Mouse (Mus musculus): ENCODE results near the gene Olfr610. TPM values are rescaled to one million over a fixed set of nuclear protein-coding genes. Genes with fewer than 3 reads are reported as not detected.

Gene Olfr610
- polyA plus RNA-seq, 1 experiment = not detected

GRCm38 (mm10) chr7:103469577-103469976 is 42.3 kb downstream of the Olfr610 start, which contains the start of gene Olfr608:
Gene Olfr608 (plus strand): TSS chr7:103469877.
- Histone ChIP-seq H3K27me3 (ENCODE audit: control insufficient read depth, insufficient read depth, low read length, poor library complexity, severe bottlenecking) (no peaks in the 10 kb centered on the region), H3K36me3 (ENCODE audit: control insufficient read depth, insufficient read depth, low read length, poor library complexity, severe bottlenecking) (no peaks in the 10 kb centered on the region), H3K9ac (ENCODE audit: low read depth, poor library complexity, severe bottlenecking) (no peak within 1 kb of the TSS), H3K4me1 (ENCODE audit: control insufficient read depth, insufficient read depth, low read length) (no peaks in the 10 kb centered on the region), H3K4me3 (ENCODE audit: low read depth, low read length) (no peak within 1 kb of the TSS), H3K27ac (ENCODE audit: insufficient read depth, low read length) (no peak within 1 kb of the TSS), H3K9me3 (replicated peaks; ENCODE audit: control insufficient read depth, insufficient read depth, low read length, poor library complexity, severe bottlenecking) (no peaks in the 10 kb centered on the region)
- TF ChIP-seq EP300 (IDR thresholded peaks at IDR 0.05; ENCODE audit: insufficient read depth, low read depth, low read length) (no peak), POLR2A (IDR thresholded peaks at IDR 0.05; ENCODE audit: insufficient read depth, low read length) (no peak), CTCF (IDR thresholded peaks at IDR 0.05; ENCODE audit: low read depth, low read length) (no peak)

DNA sequence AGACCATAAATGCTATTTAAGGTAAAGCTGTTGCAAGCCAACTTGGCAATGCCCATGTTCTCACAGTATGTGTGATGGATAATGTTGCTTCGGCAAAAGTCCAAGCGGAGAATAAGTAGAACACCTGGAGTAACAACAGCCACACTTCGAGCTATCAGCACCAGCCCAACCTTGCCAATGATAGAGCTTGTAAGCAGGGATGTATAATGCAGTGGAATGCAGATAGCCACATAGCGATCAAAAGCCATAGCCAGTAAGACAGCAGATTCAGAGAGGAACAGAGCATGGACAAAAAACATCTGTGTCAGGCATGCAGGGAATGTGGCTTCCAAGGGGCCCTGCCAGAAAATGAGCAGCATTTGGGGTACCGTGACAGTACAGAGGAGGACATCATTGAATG is 51.3 kb downstream of the Olfr610 start:
- Histone ChIP-seq H3K4me3 (ENCODE audit: low read depth, low read length) (no peak overlapping the region), H3K27me3 (ENCODE audit: control insufficient read depth, insufficient read depth, low read length, poor library complexity, severe bottlenecking) (no peaks in the 10 kb centered on the region), H3K9ac (ENCODE audit: low read depth, poor library complexity, severe bottlenecking) (no peak overlapping the region), H3K36me3 (ENCODE audit: control insufficient read depth, insufficient read depth, low read length, poor library complexity, severe bottlenecking) (no peaks in the 10 kb centered on the region), H3K9me3 (replicated peaks; ENCODE audit: control insufficient read depth, insufficient read depth, low read length, poor library complexity, severe bottlenecking) (no peaks in the 10 kb centered on the region), H3K27ac (ENCODE audit: insufficient read depth, low read length) (no peak overlapping the region), H3K4me1 (ENCODE audit: control insufficient read depth, insufficient read depth, low read length) (no peaks in the 10 kb centered on the region)
- TF ChIP-seq EP300 (IDR thresholded peaks at IDR 0.05; ENCODE audit: insufficient read depth, low read depth, low read length) = no peak
- no peak for TF ChIP-seq CTCF (IDR thresholded peaks at IDR 0.05; ENCODE audit: low read depth, low read length)
- no peak for TF ChIP-seq POLR2A (IDR thresholded peaks at IDR 0.05; ENCODE audit: insufficient read depth, low read length)

Other genes starting within 250 kb of the Olfr610 start
- not detected in 2 replicates for gene Olfr596, start 206.5 kb downstream of the Olfr610 start, polyA plus RNA-seq (2011; ENCODE audit: insufficient read depth, insufficient read length, low read depth, missing spikeins)
- gene Olfr597, start 195.8 kb downstream of the Olfr610 start, polyA plus RNA-seq (2011; ENCODE audit: insufficient read depth, insufficient read length, low read depth, missing spikeins) = not detected in 2 replicates
- gene Olfr598, start 188.6 kb downstream of the Olfr610 start, polyA plus RNA-seq (2011; ENCODE audit: insufficient read depth, insufficient read length, low read depth, missing spikeins) = not detected in 2 replicates
- not detected in 2 replicates for gene Olfr599, start 176.2 kb downstream of the Olfr610 start, polyA plus RNA-seq (2011; ENCODE audit: insufficient read depth, insufficient read length, low read depth, missing spikeins)
- gene Olfr600, start 162.5 kb downstream of the Olfr610 start, polyA plus RNA-seq (2011; ENCODE audit: insufficient read depth, insufficient read length, low read depth, missing spikeins) = not detected in 2 replicates
- gene Olfr601, start 149.5 kb downstream of the Olfr610 start, polyA plus RNA-seq (2011; ENCODE audit: insufficient read depth, insufficient read length, low read depth, missing spikeins) = not detected in 2 replicates
- not detected in 2 replicates for gene Olfr603, start 125.9 kb downstream of the Olfr610 start, polyA plus RNA-seq (2011; ENCODE audit: insufficient read depth, insufficient read length, low read depth, missing spikeins)
- not detected in 2 replicates for gene Usp17lc, start 97.0 kb downstream of the Olfr610 start, polyA plus RNA-seq (2011; ENCODE audit: insufficient read depth, insufficient read length, low read depth, missing spikeins)
- gene Olfr605, start 66.7 kb downstream of the Olfr610 start, polyA plus RNA-seq (2011; ENCODE audit: insufficient read depth, insufficient read length, low read depth, missing spikeins) = not detected in 2 replicates
- not detected in 2 replicates for gene Olfr606, start 63.1 kb downstream of the Olfr610 start, polyA plus RNA-seq (2011; ENCODE audit: insufficient read depth, insufficient read length, low read depth, missing spikeins)
- 0.13 TPM in 1 of 2 replicates, not detected in the other for gene Olfr607, start 48.0 kb downstream of the Olfr610 start, polyA plus RNA-seq (2011; ENCODE audit: insufficient read depth, insufficient read length, low read depth, missing spikeins)
- not detected in 2 replicates for gene Olfr608, start 42.2 kb downstream of the Olfr610 start, polyA plus RNA-seq (2011; ENCODE audit: insufficient read depth, insufficient read length, low read depth, missing spikeins)
- not detected in 2 replicates for gene Olfr609, start 14.1 kb downstream of the Olfr610 start, polyA plus RNA-seq (2011; ENCODE audit: insufficient read depth, insufficient read length, low read depth, missing spikeins)
- gene Olfr611, start 8.7 kb upstream of the Olfr610 start, polyA plus RNA-seq (2011; ENCODE audit: insufficient read depth, insufficient read length, low read depth, missing spikeins) = not detected in 2 replicates
- not detected in 2 replicates for gene Olfr612, start 30.6 kb upstream of the Olfr610 start, polyA plus RNA-seq (2011; ENCODE audit: insufficient read depth, insufficient read length, low read depth, missing spikeins)
- gene Olfr613, start 36.0 kb upstream of the Olfr610 start, polyA plus RNA-seq (2011; ENCODE audit: insufficient read depth, insufficient read length, low read depth, missing spikeins) = not detected in 2 replicates
- not detected in 2 replicates for gene Olfr615, start 44.0 kb upstream of the Olfr610 start, polyA plus RNA-seq (2011; ENCODE audit: insufficient read depth, insufficient read length, low read depth, missing spikeins)
- gene Olfr616, start 57.0 kb upstream of the Olfr610 start, polyA plus RNA-seq (2011; ENCODE audit: insufficient read depth, insufficient read length, low read depth, missing spikeins) = not detected in 2 replicates
- gene Olfr617, start 60.9 kb upstream of the Olfr610 start, polyA plus RNA-seq (2011; ENCODE audit: insufficient read depth, insufficient read length, low read depth, missing spikeins) = not detected in 2 replicates
- not detected in 2 replicates for gene Olfr618, start 78.0 kb upstream of the Olfr610 start, polyA plus RNA-seq (2011; ENCODE audit: insufficient read depth, insufficient read length, low read depth, missing spikeins)
- gene Olfr619, start 88.5 kb upstream of the Olfr610 start, polyA plus RNA-seq (2011; ENCODE audit: insufficient read depth, insufficient read length, low read depth, missing spikeins) = not detected in 2 replicates
- gene Olfr620, start 100.4 kb upstream of the Olfr610 start, polyA plus RNA-seq (2011; ENCODE audit: insufficient read depth, insufficient read length, low read depth, missing spikeins) = not detected in 2 replicates
- gene Olfr622, start 130.6 kb upstream of the Olfr610 start, polyA plus RNA-seq (2011; ENCODE audit: insufficient read depth, insufficient read length, low read depth, missing spikeins) = not detected in 2 replicates
- not detected in 2 replicates for gene Olfr623, start 151.6 kb upstream of the Olfr610 start, polyA plus RNA-seq (2011; ENCODE audit: insufficient read depth, insufficient read length, low read depth, missing spikeins)
- gene Olfr624, start 159.1 kb upstream of the Olfr610 start, polyA plus RNA-seq (2011; ENCODE audit: insufficient read depth, insufficient read length, low read depth, missing spikeins) = 0.13 TPM in 1 of 2 replicates, not detected in the other
- not detected in 2 replicates for gene Olfr625-ps1, start 170.6 kb upstream of the Olfr610 start, polyA plus RNA-seq (2011; ENCODE audit: insufficient read depth, insufficient read length, low read depth, missing spikeins)
- gene Olfr243, start 202.5 kb upstream of the Olfr610 start, polyA plus RNA-seq (2011; ENCODE audit: insufficient read depth, insufficient read length, low read depth, missing spikeins) = 0.16 TPM in 1 of 2 replicates, not detected in the other
- gene Olfr628, start 218.3 kb upstream of the Olfr610 start, polyA plus RNA-seq (2011; ENCODE audit: insufficient read depth, insufficient read length, low read depth, missing spikeins) = not detected in 2 replicates
- gene Olfr629, start 232.8 kb upstream of the Olfr610 start, polyA plus RNA-seq (2011; ENCODE audit: insufficient read depth, insufficient read length, low read depth, missing spikeins) = not detected in 2 replicates
- not detected in 2 replicates for gene Olfr630, start 245.2 kb upstream of the Olfr610 start, polyA plus RNA-seq (2011; ENCODE audit: insufficient read depth, insufficient read length, low read depth, missing spikeins)

Measured in ES-Bruce4 (cell line).